Mouse (Mus musculus): ENCODE results near the gene Oas2.

GRCm38 (mm10) chr5:120688434-120688833, 61.2 kb downstream of the Oas2 start:
- no peak for TF ChIP-seq GATA1 (IDR thresholded peaks at IDR 0.05; ENCODE audit: low read length)
- TF ChIP-seq TAL1 (IDR thresholded peaks at IDR 0.05; ENCODE audit: low read length): no peak

All from erythroblast, embryonic 14.5 days (primary cell).